Mouse (Mus musculus): ENCODE measurements at regions not wholly inside any gene's neighbourhood (a gene's known extent, or its start where the extent isn't known, plus 50 kb on each side); places are given as distances from the start of the nearest gene placed in this dataset.

GRCm38 (mm10) chr4:153321085-153321484, 161.5 kb downstream of the Ajap1 start:
- no peak for DNase-seq

- DNase-seq = no peak
These were observed 162.0 kb downstream of the Ajap1 start for GRCm38 (mm10) chr4:153320602-153321001.

- DNase-seq = no peak
These were observed 165.5 kb downstream of the Ajap1 start for GRCm38 (mm10) chr4:153316964-153317724.

- no peak for DNase-seq
These were observed 166.1 kb downstream of the Ajap1 start for GRCm38 (mm10) chr4:153316519-153316918.

GRCm38 (mm10) chr4:153313961-153314360, 168.7 kb downstream of the Ajap1 start:
- DNase-seq = no peak

GRCm38 (mm10) chr4:153311574-153311973, 171.0 kb downstream of the Ajap1 start:
- no peak for DNase-seq

GRCm38 (mm10) chr4:153310641-153311040, 172.0 kb downstream of the Ajap1 start:
- no peak for DNase-seq

GRCm38 (mm10) chr4:153303521-153303920, 179.1 kb downstream of the Ajap1 start:
- no peak for DNase-seq

GRCm38 (mm10) chr4:153302855-153303254, 179.8 kb downstream of the Ajap1 start:
- DNase-seq = no peak

GRCm38 (mm10) chr4:153298277-153298676, 184.3 kb downstream of the Ajap1 start:
- DNase-seq = no peak

GRCm38 (mm10) chr4:153294828-153295227, 187.8 kb downstream of the Ajap1 start:
- no peak for DNase-seq

- no peak for DNase-seq
These were observed 189.5 kb downstream of the Ajap1 start for GRCm38 (mm10) chr4:153293137-153293536.

GRCm38 (mm10) chr4:153288362-153288761, 194.2 kb downstream of the Ajap1 start:
- no peak for DNase-seq

GRCm38 (mm10) chr4:153284209-153284608, 198.4 kb downstream of the Ajap1 start:
- no peak for DNase-seq

- DNase-seq = no peak
These were observed 206.0 kb downstream of the Ajap1 start for GRCm38 (mm10) chr4:153276571-153276970.

GRCm38 (mm10) chr4:153271376-153271775, 211.2 kb downstream of the Ajap1 start:
- DNase-seq = no peak

GRCm38 (mm10) chr4:153263216-153263805, 219.3 kb downstream of the Ajap1 start:
- DNase-seq = no peak

GRCm38 (mm10) chr4:153260941-153261557, 221.6 kb downstream of the Ajap1 start:
- DNase-seq = no peak

- DNase-seq = no peak
These were observed 230.7 kb downstream of the Ajap1 start for GRCm38 (mm10) chr4:153251943-153252342.

GRCm38 (mm10) chr4:153251311-153251710, 231.3 kb downstream of the Ajap1 start:
- DNase-seq = no peak

GRCm38 (mm10) chr4:153236680-153237079, 245.9 kb downstream of the Ajap1 start:
- no peak for DNase-seq

GRCm38 (mm10) chr4:153233762-153234161, 248.8 kb downstream of the Ajap1 start:
- no peak for DNase-seq

GRCm38 (mm10) chr4:153229221-153229620, 253.4 kb downstream of the Ajap1 start:
- no peak for DNase-seq
